Mouse (Mus musculus): ENCODE measurements around the gene Pdf. TPM values are rescaled to one million over a fixed set of nuclear protein-coding genes. Genes with fewer than 3 reads are reported as not detected.

Pdf gene
- 10 to 100 TPM; 64.2 to 73.1 (median 71.8) TPM for total RNA-seq (2022)

DNA sequence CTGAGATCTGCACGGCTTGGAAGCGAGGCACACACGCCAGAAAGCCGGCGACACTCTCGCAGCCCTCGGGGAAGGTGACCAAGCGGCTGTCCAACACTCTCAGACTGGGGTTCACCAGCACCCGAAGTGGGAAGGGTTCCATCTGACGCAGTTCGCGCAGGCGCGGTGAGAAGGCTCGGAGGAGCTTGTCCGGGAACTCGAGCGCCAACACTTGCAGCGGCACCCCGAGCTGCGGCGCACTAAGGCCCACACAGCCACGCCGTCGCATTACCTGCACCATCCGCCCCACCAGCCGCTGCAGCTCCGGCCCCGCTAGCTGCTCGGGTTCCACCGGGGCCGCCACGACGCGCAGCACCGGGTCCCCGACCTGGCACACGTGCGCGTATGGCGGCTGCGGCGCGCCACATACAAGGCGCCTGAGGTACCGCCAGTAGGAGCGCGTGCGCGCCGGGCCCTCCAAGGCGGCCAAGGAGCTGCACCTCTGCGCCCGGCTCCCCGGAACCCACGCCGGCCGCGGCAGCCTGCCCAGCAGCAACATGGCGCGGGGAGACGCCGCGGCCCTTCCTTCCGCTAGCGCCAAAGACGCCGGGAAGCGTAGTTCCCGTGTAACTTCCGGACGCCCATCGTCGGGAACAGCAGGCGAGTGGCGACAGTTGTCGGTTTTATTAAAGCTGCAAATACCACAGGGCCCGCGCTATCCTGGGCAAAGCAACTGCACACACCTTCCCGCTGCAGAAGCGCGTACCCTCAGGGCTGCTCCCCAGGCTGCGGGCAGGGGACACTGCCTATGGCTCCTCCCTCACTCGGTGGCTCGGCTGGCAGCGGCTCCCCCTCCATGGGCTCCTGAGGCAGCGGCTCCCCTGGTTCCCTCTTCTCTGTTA lies at the start of gene Pdf:
Gene Pdf (minus strand): TSS at position 554 of the 881 bp plus-strand sequence.
- DNase-seq = peak; percentile 82

DNA sequence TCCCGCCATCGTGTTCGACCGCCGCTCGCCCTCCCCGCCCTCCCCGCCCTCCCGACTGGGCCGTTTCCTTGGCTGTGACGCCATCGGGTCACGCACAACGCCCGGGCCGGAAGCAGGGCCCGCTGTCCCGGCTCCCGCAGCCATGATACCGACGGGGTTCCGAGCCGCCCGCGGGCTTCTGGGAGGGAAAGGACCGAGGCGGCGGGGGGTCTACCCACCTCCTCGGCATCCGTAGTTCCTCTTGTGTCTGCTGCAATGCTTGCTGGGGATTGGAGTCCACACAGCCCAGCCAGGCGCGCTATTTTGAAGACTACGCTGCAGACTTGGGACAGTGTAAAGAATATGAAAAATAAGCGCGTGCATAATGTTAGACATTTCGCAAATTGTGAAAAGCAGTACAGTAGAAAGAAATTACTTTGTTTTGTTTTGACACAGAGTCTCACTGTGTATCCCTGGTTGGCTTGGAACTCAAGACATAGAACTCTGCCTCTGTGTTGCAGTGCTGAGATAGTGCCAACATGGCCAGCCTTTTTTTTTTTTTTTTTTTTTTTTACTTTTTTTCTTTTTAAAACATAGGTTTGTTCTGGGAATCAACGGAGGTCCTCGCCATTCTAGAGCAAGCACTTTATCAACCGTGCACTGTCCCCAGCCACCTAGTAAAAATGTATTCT lies 48.1 kb upstream of the Pdf start, which contains the start of gene Terf2:
Gene Terf2 (minus strand): TSS at position 182 of the 671 bp plus-strand sequence.
- DNase-seq = peak; percentile 94

DNA sequence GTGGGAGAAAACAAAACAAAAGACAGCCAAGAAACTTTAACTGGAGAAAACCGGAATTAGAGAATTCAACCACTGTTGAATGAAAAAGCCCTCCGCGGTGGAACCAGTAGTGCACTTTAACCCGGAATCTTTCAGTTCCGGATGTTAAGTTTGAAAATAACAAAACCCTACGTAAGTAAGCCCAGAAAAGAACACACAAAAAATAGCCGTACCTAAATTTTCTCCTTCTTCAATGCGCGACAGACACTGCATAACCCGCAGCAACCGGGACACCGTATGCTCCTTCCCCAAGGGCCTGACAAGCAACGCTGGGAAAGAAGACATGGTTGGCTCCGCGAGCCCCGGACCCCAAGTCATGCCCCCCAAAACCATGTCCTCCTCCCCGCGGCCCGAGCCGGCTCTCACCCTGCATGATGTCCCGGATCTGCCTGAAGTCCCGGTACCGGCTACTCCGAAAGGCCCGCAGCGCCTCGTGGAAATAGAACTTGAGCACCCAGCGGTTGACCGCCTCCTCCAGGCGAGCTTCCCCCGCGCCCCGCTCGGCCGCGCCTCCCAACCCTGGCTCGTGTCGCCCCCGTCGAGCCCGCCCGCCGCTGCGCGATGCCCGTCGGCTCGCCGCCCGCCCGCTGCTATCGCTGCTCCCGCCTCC lies 47.4 kb upstream of the Pdf start:
- DNase-seq = no peak

DNA sequence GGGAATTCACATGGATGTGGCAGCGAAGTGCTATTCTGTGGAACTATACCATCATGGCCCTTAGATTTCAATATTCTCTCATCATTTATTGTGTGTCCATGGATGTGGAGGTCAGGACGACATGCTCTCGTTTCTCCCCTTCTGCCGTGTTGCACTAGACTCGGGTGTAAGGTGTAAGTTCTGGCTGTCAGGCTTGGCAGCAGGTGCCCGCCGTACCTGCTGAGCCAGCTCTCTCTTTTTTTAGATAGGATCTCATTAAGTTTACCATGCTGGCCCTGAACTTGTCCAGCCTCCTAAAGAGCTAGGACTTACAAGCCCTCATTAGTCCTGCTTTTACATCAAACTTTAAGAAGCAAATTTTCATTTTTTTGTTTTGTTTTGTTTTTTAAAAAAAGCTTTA lies 42.1 kb upstream of the Pdf start:
- no peak for DNase-seq

DNA sequence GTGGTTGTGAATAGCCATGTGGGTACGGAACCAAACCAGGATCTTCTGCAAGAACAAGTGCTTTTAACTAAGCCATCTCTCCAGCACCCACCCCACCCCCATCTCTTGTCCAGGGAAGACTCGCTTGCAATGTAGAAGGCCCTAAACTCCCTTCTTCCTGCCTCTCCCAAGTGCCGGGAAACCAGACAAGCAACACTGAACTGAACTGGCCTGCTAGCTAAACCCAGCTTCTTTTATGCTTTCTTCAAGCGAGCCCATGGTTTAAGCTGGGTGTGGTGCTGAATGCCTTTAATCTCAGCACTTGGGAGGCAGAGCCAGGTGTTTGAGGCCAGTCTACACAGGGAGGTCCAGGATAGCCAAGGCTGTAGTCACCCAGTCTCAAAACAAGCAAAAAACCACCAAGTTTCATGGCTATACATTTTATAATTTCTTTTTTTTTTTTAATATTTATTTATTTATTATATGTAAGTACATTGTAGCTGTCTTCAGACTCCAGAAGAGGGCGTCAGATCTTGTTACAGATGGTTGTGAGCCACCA lies 40.2 kb upstream of the Pdf start:
- DNase-seq = no peak

DNA sequence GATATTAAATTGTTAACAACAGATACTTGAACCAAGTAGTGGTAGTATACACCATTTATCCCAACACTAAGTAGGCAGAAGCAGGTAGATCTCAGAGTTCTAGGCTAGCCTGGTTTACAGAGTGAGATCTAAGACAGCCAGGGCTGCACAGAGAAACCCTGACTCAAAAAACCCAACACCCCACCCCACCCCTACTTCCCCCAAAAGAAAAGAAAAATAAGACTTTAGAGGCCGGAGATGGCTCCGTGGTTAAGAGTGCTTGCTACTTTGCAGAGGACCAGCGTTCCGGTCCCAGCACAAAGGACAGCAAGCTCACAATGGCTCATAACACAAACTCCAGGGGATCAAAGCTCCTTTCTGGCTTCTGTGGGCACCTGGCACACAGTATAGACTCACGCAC lies 37.6 kb upstream of the Pdf start:
- DNase-seq = no peak

DNA sequence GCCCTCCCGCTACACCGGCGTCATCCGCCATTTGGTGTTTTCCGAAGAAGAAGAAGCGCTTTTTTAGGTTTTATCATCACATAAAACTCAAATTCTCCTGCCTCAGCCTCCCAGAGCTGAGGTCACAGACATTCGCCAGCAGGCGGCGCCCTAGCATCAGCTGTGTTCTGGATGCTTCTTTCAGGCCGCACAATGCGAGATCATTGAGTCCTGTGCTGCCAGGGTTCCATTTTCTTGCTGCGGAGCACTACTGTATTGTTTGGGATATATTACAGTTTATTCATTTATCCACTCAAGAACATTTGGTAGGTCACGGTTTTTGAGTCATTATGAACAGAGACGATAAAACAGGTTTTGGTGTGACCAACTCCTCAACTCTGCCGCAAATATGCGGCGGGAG lies 36.9 kb upstream of the Pdf start:
- DNase-seq = no peak

DNA sequence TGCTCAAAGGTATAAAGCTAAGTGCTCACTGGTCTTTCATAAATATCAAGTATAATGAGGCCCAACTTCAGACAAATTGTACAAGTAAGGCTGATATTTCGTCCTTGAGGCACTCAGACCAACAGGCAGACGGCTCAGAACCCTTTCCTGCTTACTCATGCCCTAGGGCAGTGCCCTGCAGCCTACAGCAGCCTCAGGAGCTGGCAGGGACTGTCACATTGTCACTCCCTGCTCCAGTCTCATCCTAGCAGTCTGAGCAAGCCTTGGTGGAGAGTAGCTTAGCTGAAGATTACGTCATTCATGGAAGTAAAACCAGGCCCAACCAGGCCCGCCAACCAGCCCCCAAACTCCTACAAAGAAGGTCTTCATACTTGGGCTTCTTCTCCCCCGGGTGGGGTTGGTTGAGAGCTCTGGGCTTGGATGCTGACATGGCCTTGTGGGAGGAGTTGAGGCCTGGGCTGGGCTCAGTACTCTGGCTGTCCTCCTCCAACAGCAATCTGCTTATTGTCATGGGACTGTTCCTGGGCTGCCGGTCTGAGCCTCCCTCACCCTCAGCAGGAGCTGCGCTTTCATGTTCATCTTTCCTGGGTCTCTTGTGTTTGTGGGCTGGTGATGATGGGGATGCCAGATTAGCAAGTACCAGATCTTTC lies 27.9 kb upstream of the Pdf start:
- no peak for DNase-seq

DNA sequence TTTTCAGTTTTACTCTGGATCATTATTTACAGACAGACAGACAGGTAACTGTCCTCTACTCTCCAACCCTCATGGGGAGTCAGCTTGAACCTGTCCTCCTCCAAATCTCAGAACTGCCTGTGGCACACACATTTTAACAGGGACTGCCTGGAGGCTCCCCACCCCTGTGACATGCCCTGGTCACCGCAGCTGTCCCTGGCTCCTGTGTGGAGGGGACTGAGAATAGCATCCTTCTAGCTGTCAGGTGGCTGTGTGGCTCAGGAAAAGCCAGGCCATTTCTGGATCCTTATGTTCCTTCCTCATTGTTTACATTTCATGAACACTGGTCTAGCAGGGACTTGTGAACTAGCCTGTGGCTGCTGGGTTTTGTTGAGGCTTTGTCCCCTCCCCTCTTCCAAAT lies 25.7 kb upstream of the Pdf start:
- no peak for DNase-seq

DNA sequence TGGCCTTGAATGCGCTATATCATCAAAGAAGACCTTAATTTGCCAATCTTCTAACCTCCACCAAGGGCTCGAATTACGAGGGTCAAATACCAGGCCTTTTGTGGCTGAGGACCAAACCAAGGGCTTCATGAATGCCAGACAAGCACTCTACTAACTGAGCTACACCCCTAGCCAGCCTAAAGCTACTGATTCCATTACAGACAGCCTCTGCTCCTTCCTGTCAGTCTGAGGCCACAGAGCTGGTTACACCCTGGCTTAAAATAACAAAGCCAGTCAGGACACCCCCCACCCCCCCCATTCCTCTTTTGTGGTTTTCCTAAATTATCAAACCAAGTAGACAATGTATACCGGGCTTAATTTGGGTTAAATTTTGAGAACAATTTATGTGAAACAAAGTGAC lies 25.3 kb upstream of the Pdf start:
- DNase-seq = no peak

DNA sequence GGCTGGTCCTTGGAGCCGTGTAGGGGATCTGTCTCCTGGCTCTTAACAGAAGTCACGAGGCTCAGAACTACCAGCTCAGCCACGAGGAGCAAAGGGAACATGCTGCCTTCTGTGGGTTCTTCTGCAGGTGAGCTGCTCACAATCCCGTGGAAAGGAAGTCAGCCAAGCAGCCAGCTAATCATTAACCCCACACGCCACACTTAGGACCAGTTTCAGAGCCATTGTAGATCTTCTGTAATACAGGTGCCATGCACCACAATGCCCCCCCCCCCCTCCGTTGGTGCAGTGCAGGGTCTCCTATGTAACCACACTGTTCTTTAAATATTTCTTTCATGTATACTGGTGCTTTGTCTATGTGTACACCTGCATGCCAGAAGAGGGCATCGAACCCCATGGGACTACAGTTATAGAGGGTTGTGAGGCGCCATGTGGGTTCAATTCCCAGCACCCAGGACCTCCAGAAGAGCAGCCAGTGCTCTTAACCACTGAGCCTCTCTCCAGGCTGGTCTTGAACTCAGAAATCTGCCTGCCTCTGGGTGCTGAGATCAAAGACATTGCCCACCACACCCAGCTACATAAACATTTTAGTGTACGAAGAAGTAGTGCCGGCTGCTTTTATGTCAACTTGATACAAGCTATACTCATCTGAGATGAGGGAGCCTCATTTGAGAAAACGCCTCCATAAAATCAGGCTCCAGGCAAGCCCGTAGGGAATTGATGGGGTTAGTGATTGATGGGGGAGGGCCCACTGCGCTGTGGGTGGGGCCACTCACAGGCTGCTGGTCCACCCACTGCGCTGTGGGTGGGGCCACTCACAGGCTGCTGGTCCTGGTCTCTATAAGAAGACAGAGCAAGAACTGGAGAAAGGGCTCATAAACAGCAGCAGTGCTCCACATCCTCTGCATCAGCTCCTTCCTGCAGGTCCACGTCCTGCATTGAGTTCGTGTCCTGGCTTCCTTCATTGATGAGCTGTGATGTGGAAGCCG lies 17.4 kb upstream of the Pdf start, which contains the start of gene Tmed6:
Gene Tmed6 (minus strand): TSS at position 134 of the 986 bp plus-strand sequence.
- DNase-seq = no peak

DNA sequence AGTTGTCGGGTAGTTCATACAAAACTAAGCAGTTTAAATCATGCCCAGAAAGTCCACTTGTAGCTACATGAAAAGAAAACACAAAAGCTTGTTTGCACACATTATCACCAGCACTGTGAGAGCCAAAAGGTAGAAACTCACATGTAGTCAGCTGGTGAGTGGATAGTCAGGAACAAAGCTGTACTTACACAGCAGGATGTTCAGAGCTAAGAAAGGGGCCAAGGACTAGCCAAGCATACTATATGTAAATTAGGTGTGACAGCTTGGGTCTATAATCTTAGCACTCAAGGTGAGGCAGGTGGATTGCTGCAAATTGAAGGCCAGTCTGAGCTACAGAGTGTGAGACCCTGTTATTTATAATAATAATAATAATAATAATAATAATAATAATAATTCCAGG lies 14.2 kb upstream of the Pdf start:
- DNase-seq = no peak

DNA sequence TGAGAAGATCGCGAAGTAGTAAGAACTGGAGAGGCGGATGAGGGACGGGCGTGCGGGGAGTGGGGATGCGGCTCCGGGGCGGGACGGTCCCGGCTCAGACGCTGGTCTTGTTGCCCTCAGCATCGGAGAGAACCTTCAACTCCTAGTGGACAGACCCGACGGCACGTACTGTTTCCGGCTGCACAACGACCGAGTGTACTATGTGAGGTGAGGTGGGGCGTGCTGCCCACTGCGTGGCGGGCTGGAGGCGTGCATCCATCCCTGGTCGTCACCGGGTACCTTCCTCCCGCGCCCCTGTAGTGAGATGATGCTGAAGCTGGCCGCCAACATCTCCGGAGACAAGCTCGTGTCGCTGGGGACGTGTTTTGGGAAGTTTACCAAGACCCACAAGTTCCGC lies 8.6 kb upstream of the Pdf start:
- DNase-seq = no peak

DNA sequence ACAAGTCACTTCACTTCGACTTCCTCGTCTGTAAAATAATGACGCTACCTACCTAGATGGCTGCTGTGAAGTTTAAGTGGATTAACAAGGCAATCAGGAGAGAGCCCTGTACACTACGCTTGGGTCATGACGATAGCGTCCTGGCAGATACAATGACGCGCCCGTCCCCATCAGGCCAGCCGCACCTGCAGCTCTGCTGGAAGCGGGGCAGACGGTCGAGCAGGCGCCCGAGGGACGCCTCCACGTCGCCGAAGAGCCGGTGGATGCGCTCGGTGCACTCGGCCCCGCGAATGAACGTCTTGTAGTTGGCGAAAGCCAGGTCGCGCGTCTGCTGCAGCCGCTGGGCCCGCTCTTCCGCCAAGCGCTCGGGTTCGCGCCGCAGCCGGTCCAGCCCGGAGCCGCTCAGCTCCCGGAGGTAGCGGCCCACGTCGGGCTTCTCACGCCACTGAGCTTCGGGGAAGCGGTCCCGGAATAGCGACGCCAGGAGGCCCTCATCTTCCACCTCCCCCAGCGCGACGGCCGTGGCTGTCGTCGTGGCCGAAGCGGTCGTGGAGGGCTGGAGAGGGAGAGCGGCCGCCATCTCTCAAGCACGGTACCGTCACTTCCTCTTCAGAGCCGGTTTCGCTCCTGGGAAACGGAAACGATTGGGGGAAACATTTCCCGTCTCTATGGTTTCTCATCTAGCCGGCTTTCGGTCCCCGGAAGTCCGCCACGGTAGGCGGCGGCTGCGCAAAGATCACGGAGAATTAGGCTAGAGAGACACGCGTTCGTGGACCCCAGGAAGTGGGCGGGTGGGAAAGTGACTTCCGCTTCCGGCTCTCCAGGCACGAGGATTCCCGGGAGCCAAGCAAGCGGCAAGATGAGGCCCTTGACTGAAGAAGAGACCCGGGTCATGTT lies 7.9 kb upstream of the Pdf start, which contains the start of the genes Cog8 and Nip7:
Gene Cog8 (minus strand): TSS at position 614 of the 897 bp plus-strand sequence.
Gene Nip7 (plus strand): TSS at position 802 of the 897 bp plus-strand sequence.
- peak; percentile 96 for DNase-seq

DNA sequence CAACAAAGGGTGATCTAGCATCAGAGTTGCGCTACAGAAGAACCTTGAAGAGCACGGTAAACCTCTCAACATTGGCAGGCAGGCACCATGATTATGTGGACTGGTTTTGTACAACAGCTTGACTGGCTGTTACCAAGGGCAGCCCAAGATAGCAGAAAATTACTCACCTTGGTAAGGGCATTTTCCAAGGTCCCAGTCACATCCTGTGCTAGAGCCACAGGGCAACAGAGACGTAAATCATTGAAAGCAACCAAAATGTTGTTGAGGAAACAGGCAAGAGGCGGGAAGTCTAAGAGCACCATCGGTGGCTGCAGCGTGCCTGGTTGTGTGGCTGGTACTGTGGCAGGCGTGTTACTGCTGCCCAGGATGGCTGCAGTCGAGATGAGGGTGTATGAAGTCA lies 3.6 kb upstream of the Pdf start:
- peak; percentile 54 for DNase-seq

DNA sequence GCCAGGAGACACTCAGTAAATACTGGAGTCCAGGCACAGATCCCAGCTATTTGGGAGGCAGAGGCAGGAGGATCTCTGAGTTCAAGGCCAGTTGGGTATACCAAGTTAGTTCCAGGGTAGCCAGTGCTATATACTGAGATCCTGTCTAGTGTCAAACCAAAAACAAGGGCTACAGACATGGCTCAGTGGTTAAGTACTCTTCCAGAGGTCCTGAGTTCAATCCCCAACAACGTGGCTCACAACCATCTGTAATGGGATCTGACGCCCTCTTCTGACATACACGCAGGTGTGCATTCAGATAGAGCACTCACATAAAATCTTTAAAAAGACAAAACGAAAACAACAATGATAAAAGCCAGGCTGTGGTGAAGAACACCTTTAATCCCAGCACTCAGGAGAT lies 1.1 kb upstream of the Pdf start:
- DNase-seq = no peak

DNA sequence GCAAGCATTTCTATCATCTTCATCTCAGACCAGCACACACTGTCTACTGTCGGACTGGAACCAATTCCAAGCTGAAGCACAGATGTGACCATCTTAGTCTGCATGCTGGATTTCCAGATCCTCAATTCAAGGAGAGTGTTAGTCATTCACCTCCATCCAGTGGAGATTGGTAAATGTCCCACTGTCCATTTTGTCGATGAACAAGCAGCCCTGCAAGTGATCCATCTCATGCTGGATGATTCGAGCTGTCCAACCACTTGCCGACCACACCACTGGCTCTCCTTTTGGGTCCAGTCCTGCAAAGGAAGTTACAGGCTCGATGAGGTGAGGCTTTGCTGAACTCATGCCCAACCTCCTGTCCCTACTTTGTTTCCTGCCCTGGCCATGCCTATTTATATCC lies 1.4 kb downstream of the Pdf start:
- DNase-seq = no peak

DNA sequence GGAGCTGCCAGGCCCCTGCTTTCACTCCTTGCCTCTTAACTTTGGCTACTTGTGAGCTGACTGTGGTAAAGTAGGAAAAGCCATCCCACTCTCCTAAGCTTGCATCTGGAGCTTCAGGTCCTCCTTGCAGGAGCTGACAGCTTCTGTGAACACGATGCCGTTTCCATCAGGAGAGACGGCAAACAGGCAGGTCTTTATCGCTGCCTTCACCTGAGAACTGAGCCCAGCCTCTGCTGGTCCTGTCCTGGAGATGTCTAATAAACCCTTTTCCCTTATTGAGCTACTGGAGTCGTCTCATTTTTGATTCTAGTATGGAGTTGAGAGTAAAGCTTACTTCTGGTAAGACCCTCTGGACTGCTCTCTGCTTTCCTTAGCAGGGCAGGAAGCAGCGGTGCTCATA lies 2.9 kb downstream of the Pdf start:
- no peak for DNase-seq

DNA sequence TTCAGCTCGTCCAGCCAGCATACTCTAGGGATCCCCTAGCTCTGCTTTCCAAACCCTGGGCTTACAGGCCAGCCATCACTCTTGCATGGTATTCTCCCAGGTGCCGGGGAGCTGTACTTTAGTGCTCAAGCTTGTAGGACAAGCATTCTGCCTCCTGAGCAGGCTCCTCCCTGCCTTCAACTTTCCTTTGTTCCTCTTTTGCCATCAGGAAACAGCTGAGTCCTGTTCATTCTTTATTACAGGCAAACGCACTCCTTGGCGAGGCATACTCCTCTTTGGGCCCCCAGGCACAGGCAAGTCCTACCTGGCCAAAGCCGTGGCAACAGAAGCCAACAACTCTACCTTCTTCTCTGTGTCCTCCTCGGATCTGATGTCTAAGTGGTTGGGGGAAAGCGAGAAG lies 7.8 kb downstream of the Pdf start:
- DNase-seq = no peak

DNA sequence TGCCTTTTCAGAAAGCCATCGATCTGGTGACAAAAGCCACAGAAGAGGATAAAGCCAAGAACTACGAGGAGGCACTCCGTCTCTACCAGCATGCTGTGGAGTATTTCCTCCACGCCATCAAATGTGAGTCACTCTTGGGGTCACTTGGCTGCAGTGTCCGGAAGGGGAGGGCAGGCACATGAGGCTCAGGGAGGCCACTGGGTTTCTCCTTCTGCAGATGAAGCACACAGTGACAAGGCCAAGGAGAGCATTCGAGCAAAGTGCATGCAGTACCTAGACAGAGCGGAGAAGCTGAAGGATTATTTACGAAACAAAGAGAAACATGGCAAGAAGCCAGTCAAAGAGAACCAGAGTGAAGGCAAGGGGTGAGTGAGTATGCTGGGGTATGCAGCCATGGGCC lies 11.8 kb downstream of the Pdf start:
- no peak for DNase-seq
